Mouse (Mus musculus) brown adipose tissue, adult 24 weeks (tissue): ENCODE data around the gene Arl2. TPM values are rescaled to one million over a fixed set of nuclear protein-coding genes. Genes with fewer than 3 reads are reported as not detected.
"Not testable (repeated sequence)": the region's sequence is repeated elsewhere in the genome, so short reads cannot be mapped to it uniquely, and the experiment has no call there.

ENCODE experiments used
- H3K27ac ChIP-seq: fragments of 200-500 bp; replicated peaks from 2 replicates; pipeline ENCODE4 v1.5.1; 2012; ENCODE audit warnings: low read depth, mild to moderate bottlenecking, low read length
- H3K4me1 ChIP-seq: fragments of 200-500 bp; 2 replicates; pipeline ENCODE4 v1.6.1; 2012; ENCODE audit warnings: low read length, mixed read lengths; ENCODE audit not compliant: control insufficient read depth, insufficient read depth, insufficient read length
- H3K4me3 ChIP-seq: fragments of 200-500 bp; 2 replicates; pipeline ENCODE4 v1.5.1; 2012; ENCODE audit warnings: low read depth, mild to moderate bottlenecking, low read length, moderate library complexity; ENCODE audit not compliant: insufficient read depth
- polyA plus RNA-seq: library from polyadenylated mRNA; stranded (reverse); fragments of >200 nt; gene quantifications from 2 replicates; pipeline ENCODE4 v1.2.4, GENCODE M21; 2012; ENCODE audit not compliant: missing spikeins, insufficient read depth, insufficient read length

The Arl2 gene
- polyA plus RNA-seq, 1 experiment = 62.3 TPM

DNA sequence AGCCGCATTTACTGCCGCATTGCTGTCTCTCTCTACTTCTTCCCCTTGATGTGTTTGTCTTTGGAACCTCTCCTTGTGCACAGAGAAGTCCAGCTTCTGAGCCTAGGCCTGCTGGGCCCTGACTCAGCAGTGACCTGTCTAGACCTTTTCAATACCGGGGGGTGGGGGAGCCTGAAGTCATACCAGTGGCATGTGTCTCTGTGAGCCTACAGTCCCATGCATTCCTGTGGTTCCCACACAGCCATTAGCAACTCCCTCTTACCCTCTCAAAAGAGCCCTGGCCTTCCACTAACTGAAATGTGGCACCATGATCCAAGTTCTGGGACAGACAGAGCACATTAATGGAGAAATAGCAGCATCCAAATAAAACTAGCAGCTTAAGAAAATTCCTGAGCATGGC, 5.0 kb downstream of the Arl2 start:
- no peaks in the 10 kb centered on the region for H3K4me1 ChIP-seq
- no peak overlapping the region for H3K4me3 ChIP-seq
- no peak overlapping the region for H3K27ac ChIP-seq

DNA sequence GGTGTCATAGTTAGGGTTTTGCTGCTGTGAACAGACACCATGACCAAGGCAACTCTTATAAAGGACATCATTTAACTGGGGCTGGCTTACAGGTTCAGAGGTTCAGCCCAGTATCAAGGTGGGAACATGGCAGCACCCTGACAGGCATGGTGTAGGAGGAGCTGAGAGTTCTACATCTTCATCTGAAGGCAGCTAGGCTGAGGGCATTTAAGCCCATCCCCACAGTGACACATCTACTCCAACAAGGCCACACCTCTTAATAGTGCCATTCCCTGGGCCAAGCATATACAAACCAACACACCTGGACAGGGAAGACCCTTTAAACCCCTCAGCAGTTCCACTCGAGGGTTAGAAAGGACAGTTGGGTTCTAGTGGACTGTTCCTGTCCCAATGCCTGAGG, 8.2 kb downstream of the Arl2 start:
- H3K27ac ChIP-seq, H3K4me3 ChIP-seq: not testable (repeated sequence)

DNA sequence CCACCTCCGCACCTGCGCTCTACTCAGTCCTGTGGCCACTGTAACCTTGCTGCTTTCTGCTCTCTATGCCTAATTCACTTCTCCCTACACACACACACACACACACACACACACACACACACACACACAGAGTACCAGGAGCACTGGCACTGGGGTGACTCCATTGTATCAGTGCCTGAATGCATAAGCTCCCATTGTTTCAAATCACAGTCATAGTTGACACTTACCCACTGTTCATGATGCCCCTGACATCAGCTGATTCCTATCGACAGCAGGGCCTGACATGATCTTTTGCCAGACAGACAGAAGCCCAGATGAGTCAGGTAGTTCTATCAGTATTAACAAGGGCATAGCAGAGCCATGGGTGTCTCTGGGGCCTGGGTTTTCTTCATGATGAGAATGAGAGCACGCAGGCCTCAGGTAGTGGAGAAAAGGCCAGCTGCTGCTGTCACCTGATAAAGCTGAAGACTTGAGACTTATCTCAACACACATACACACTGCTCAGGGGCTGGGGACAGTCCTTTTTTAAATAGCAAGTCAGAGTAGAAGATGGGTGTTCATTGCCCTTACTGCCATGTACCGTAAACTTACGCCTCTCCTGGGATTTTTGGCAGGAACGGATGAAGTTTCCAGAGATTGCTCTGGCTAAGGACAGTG, 9.0 kb downstream of the Arl2 start:
- no peak overlapping the region for H3K27ac ChIP-seq
- no peak overlapping the region for H3K4me3 ChIP-seq

More for the DNA sequence above, 8.2 kb downstream of the Arl2 start:
- H3K4me1 ChIP-seq = not testable (repeated sequence)

DNA sequence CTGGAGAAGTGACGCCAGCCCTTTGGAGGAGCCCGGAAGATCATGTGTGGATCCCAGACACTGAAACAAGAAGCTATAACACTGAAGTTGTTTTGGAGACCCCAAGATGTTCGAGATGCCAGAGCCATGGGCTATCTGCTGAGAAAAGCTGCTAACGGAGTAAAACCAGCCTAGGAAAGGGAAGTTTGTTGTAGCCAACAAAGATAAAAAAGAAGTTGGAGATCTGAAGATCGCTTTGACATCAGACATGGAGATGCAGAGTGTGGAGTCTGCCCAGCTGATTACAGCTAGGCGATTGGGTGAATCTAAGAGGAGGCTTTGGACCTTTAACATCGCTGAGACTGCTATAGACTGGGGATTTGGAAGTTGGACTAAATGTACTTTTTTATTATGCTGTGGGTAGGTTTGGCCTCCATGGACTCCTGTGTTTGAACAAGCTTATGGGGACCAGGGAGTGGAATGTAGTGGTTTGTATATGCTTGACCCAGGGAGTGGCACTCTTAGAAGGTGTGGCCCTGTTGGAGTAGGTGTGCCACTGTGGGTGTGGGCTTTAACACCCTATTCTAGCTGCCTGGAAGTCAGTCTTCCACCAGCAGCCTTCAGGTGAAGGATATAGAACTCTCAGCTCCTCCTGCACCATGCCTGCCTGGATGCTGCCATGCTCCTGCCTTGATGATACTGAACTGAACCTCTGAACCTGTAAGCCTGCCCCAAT, 10.8 kb downstream of the Arl2 start:
- not testable (repeated sequence) for H3K27ac ChIP-seq, H3K4me1 ChIP-seq, H3K4me3 ChIP-seq

More for the DNA sequence above, 9.0 kb downstream of the Arl2 start:
- no peaks in the 10 kb centered on the region for H3K4me1 ChIP-seq

DNA sequence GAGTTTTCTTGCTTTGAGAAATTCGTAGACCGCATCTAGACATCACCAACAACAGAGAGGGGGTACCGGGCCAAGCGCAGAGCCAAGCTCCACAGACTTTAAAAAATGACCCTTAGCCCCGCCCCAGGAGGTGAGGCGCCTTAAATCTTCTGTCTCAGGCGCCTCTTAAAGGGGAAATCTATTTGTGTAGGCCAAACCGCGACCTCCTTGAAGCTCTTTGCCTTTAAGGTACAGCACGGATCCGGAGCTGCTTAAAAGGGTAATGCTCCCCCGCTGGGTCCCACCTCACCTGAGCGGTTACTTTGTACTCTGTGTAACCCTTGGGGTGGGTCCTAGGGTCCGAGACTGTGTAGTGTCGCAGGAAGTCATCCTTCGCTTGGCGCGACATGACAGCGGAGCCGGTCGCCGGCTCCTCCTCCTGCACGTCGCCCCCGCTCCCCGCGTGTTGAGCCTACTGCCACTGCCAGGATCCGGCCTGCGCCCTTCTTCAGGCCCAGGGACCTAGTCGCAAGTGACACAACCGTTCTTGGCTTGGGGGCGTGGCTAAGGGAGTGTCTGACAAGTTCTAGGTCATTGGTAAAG, 13.5 kb downstream of the Arl2 start, which contains the start of gene Snx15:
Snx15 (minus strand) TSS at position 545 of the 582 bp plus-strand sequence.
- Histone ChIP-seq H3K27ac (peak within 1 kb of the TSS; percentile 86), H3K4me1 (no peaks in the 10 kb centered on the region), H3K4me3 (peak within 1 kb of the TSS; percentile 68)

DNA sequence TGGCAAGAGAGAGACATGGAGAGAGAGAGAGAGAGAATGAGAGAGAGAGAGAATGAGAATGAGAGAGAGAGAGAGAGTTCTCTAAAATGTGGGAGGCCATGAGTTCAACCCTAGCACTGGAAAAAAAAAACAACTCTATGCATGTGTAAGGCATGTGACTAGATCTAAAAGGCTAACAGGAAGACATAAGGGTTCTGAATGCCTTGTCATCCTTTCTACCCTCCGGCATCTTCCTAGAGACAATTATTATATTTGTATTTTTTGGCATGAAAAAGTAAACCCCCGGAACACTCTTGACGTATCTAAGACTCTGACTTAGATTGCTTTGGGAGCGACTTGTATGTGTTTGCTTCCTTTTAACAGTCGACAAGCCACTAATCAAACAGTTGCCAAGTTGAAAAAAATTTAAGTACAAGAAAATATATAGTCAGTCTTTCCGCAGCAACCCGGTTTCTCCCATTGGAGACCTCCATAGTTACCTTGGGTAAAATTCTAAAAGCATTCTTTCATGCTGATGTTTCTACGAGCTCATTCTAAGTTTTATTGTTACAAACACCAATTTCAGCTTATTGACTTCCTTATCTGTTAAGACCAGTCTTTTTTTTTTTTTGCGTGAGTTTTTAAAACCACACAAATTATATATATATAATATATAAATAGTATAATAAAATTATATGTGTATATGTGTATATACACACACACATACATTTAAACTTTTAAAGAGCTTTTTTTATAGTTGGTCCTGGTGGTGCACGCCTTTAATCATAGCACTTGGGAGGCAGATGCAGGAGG, 14.4 kb downstream of the Arl2 start:
- Histone ChIP-seq H3K4me1 (no peaks in the 10 kb centered on the region), H3K27ac (no peak overlapping the region; the same call in 1 of the 2 replicates), H3K4me3 (peak overlapping the region; percentile 68)

DNA sequence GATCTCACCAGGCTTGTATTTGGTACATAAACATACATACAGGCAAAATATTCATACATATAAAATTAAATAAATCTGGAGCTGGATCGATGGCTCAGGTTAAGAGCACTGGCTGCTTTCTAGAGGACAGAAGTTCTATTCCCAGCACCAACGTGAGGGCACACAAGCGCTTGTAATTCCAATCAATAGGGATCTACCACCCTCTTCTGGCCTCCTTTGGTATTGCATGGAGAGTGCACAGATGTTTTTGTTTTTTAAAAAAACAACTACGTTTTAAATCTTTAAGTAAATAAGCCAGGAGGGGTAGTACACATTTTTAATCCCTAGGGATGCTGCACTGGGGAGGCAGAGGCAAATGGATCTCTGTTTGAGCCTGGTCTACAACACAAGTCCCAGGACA, 15.1 kb downstream of the Arl2 start:
- no peak overlapping the region for H3K4me3 ChIP-seq
- no peak overlapping the region for H3K27ac ChIP-seq

DNA sequence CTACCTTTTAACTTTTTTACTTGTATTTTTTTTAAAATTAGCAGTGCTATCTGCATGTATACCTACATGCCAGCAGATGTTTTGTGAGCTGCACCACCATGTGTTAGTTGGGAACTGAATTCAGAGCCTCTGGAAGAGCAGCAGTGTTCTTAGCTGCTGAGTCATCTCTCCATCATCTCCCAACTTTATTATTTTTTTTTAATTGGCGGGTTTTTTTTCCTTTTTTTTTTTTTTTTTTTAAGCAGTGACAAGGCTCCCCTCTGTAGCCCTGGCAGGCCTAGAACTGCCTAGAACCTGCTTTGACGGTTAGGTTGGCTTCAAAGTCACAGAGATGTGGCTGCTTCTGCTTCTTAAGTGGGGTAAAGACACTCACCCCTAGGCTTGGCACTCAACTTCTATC, 16.4 kb downstream of the Arl2 start:
- Histone ChIP-seq H3K27ac (no peak overlapping the region), H3K4me3 (no peak overlapping the region), H3K4me1 (no peaks in the 10 kb centered on the region)

More for the DNA sequence above, 15.1 kb downstream of the Arl2 start:
- no peaks in the 10 kb centered on the region for H3K4me1 ChIP-seq

DNA sequence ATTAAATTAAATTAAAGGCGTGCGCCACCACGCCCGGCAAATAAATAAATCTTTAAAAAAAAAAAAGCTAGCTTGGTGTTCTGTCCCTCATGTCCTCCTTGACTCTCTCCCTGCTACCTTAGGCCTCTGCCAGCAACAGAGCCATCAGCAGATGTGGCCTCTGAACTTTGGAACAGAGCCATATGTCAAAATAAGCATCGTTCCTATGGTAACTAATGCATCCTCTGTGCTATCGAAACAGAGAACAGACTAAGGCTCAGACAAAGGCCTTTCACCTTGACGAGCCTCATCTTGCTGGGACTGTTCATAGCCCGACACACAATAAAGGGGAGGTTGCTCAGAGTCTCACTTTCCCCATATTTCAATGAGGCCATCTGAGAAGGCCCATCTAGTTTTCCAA, 18.0 kb downstream of the Arl2 start:
- Histone ChIP-seq H3K4me1 (no peaks in the 10 kb centered on the region), H3K27ac (no peak overlapping the region), H3K4me3 (no peak overlapping the region)

DNA sequence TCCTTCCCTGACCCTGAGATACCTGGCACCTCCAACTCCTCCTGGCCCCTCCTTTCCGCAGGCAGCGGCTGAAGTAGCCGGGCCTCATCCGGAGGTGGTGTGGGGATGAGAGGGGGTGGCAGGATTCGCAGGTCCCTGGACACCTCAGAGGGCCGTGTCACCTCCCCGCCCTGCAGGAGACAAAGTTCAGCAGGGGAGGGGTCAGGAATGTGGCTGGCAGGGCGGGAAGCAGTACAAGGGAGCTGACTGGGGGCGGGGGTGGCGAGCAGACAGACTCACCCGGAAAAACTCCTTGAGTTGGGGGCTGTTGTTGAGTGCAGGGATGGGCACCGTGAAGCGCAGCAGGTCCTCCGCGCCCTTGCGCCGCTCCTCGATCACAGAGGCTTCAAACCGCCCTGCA, 19.6 kb downstream of the Arl2 start:
- Histone ChIP-seq H3K4me3 (no peak overlapping the region), H3K4me1 (no peaks in the 10 kb centered on the region), H3K27ac (no peak overlapping the region)

DNA sequence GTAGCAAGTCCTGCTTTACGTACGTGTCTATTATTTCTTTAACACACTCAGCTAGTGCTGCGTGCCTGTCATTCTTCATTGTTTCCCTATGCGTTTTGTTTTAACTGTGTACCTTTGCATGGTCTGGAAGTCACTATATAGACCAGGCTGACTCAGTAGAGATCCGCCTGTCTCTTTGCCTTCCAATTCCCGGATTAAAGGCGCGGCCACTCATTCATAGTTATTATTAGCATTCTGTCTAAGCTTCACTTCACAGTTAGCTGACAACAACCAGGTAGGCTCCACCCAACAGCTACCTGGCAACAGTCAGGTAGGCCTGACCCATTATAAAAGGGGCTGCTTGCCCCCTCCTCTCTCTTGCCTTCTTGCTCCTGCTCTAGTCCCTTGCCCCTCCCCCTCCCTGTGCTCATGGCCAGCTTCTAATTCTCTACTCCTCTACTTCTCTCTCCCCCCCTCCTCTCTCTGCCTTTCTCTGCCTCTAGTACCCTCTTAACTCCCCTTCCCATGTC, 22.6 kb downstream of the Arl2 start:
- Histone ChIP-seq H3K27ac (peak overlapping the region; percentile 52), H3K4me3 (peak overlapping the region; percentile 84), H3K4me1 (no peaks in the 10 kb centered on the region; the same call in 1 of the 2 replicates)

DNA sequence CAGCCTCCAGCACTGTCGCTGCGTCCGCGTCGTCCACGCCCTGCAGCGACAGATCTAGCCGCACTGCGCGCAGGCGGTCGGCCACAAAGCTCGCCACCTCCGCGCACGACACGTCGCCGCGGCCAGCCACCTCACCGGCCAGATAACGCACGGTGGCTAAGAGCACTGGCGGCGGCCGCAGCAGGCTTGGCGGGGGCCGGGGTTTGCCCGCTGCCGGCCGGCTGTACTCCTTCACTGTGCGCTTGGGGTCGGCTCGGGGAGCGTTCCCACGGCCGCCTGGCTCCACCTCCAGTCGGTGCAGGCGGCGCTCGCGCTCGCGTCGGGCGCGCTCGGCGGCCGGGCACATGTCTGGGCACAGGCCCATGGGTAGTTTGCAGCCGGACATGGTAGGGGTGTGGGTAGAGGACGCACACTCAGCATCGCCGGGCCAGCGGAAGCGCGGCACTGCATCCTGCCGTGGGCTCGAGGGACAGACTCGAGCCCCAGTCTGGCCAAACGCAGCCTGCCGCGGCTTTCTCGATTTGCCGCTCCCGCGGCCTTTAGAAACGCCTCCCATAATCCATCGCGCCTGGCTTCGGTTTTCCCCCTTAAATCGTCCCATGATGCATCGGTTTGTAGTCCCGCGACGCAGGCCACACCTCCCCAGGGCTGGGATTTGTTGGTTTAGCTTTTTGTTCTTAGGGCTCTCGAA, 23.2 kb downstream of the Arl2 start, which contains the start of gene Sac3d1:
Sac3d1 (minus strand) TSS at position 665 of the 691 bp plus-strand sequence.
- no peaks in the 10 kb centered on the region; the same call in 1 of the 2 replicates for H3K4me1 ChIP-seq
- H3K27ac ChIP-seq = peak within 1 kb of the TSS; percentile 69
- peak within 1 kb of the TSS; percentile 84 for H3K4me3 ChIP-seq

DNA sequence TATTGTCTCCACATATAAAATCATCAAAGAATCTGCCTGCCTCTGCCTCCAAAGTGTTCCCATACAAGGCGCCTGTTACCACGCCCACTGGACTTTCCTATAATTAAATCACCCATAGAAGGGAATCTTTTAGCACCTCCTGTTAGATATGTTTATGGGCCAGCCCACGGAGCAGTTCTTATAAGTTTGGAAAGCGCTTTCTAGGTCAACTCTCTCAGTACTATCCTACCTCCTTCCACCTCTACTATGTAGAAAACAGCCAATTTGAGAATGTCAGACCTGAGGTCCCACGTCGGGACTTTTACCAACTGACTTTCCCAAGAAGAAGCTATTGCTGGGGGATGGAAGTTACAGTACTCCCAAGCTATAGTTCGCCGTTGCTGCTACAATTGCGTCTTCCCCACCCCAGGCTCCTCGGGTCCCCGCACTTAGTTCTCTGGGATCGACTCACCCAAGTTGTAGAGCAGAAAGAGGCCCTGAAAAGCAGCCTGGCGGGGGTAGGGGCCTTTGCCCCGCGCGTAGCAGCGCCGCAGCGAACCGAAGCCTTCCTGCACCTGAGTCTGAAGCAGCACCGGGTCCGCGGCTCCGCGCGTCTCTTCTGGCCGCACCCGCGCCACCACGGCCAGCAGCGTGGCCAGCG, 23.9 kb downstream of the Arl2 start:
- H3K4me3 ChIP-seq = peak overlapping the region; percentile 84
- H3K27ac ChIP-seq = no peak overlapping the region
- no peaks in the 10 kb centered on the region; the same call in 1 of the 2 replicates for H3K4me1 ChIP-seq
